Mouse (Mus musculus) left cerebral cortex, adult 8-10 months (tissue): ENCODE measurements around the gene Gm5458. TPM values are rescaled to one million over a fixed set of nuclear protein-coding genes. Genes with fewer than 3 reads are reported as not detected.
"Not testable (repeated sequence)": the region's sequence is repeated elsewhere in the genome, so short reads cannot be mapped to it uniquely, and the experiment has no call there.

Experiments
- DNase-seq, 2 experiments: peaks; one replicate each; pipeline ENCODE4 v3.0.0; 2022; ENCODE audit warnings: low spot score in 2 of 2
- total RNA-seq, 4 experiments: library from RNA; stranded (reverse); gene quantifications; 2 replicates each; pipeline ENCODE4 v1.2.4; 2022

Gm5458 gene
- total RNA-seq: not detected

DNA sequence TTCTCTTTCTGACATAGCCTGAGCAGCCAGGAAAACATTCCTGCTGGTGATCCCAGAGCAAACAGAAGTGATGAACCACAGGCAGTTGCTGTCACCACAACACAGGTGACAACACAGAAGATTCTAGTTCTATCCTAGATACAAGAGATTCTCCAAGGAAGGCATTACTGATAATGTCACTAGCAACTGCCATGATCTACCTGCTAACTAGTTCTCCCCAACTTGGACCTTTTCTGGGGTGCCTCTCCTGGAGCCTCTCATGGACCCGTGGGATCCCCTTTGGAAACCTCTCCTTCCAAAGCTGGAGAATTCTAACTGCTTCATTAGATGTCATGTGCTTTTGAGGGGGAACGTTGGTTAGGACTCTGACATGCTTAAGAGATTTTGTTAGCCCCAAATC, at the start of gene Gm5458:
TSS of gene Gm5458 (minus strand) at position 101 of the 400 bp plus-strand sequence.
- not testable (repeated sequence) for DNase-seq

DNA sequence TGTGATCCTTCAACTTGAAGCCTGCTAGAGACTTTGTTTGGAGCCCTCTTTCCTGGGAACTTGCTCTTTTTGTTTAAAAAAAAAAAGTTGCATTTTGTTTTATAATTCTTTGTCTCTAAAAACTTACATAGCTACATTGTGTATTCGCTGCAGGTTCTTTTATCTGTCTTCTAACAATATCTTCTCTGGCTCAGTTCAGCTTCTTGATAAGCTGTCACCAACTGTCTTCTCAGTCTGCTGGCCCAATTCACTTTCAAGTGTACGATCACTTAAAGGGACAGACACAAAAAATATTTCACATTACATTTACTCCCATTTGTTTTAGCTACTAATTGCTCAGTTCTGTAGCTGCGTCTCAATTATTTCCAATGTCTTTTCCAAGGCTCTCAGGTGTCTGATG, 43.9 kb upstream of the Gm5458 start:
- DNase-seq: no peak

DNA sequence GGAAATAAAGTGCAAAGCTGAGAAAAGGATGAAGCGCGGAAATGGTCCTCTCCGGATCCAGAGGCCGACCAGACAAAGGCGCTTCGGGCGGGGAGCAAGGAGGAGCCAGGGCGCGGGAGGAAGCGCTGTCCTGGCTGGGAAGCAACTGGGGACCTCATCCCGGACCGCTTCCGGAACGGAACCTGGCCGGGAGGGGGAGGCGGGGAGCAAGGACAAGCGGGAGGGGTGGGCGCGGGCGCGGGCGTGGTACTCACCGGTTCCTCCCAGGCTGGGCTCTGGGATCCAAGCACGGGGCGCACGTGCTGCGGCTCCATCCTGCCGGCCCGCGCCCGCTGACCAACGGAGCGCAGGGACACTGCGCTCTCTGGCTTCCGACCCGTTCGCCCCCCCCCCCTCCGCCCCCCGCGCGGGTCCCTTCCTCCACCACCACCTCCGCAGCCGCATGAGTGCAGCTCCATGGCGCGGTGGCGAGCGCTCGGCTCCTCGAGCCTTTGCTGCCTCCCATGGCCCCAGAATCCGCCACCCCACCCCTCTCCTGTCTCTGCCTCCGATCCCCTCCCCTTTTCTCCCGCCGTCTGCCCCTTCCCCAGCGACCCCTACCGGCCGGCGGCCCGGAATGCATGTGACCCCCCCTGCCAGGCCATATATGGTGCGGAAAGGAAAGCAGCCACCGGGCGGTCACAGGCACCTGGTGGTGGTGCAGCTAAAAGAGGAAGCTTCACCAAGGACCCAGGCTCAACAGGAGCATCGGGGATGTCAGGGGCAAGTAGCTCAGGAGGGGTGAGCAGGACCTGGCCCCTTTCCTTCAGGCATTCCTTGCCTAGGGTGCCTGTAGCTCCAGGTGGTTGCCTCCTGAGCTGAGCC, 17.3 kb downstream of the Gm5458 start, which contains the start of gene Gm2237:
TSS of gene Gm2237 (minus strand) at position 332 of the 864 bp plus-strand sequence.
- peak in 1 of 2 experiments; percentile 6 for DNase-seq

DNA sequence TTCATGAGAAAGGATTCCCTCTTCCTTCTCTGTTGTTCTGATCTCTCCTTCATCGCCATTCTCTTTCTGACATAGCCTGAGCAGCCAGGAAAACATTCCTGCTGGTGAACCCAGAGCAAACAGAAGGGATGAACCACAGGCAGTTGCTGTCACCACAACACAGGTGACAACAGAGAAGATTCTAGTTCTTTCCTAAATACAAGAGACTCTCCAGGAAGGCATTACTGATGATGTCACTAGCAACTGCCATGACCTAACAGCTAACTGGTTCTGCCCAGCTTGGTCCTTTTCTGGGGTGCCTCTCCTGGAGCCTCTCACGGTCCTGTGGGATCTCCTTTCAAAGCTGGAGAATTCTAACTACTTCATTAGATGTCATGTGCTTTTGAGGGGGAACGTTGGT, 52.5 kb downstream of the Gm5458 start, which contains the start of gene Gm2244:
TSS of gene Gm2244 (minus strand) at position 101 of the 400 bp plus-strand sequence.
- not testable (repeated sequence) for DNase-seq

Other genes starting within 250 kb of the Gm5458 start
- gene Gm21738, start 183.7 kb downstream of the Gm5458 start, total RNA-seq: not detected
- not detected for gene Gm2244, start 52.6 kb downstream of the Gm5458 start, total RNA-seq
- gene Gm2237, start 17.4 kb downstream of the Gm5458 start, total RNA-seq: 1 to 10 TPM; 2.2 to 7.3 (median 4.2) TPM
- gene Nid2, start 148.7 kb upstream of the Gm5458 start, total RNA-seq: 1 to 10 TPM; 2.1 to 4.1 (median 3.3) TPM
- 10 to 100 TPM; 44.3 to 47.0 (median 44.6) TPM for gene Rtraf, start 221.2 kb upstream of the Gm5458 start, total RNA-seq